Mouse (Mus musculus) lung, embryonic 14.5 days (tissue): ENCODE data around the gene Akap10. TPM values are rescaled to one million over a fixed set of nuclear protein-coding genes. Genes with fewer than 3 reads are reported as not detected.
"Not testable (repeated sequence)": the region's sequence is repeated elsewhere in the genome, so short reads cannot be mapped to it uniquely, and the experiment has no call there.

Source experiments
- ATAC-seq: fragments of 200-750 bp; cut with Nextera tagmentation; 2 replicates; pipeline ENCODE4 v1.8.0; 2017; ENCODE audit warnings: mild to moderate bottlenecking, moderate TSS enrichment, moderate library complexity; ENCODE audit not compliant: insufficient read depth
- DNase-seq: peaks from one replicate; pipeline ENCODE4 v3.0.0-alpha.2; 2015
- H3K27ac ChIP-seq: fragments of 300-500 bp; sonication (generic); 2 replicates; pipeline ENCODE4 v1.5.1; 2014; ENCODE audit warnings: low read depth, mild to moderate bottlenecking, moderate library complexity
- H3K27me3 ChIP-seq: fragments of 300-500 bp; sonication (generic); 2 replicates; pipeline ENCODE4 v1.6.1; 2014; ENCODE audit warnings: low read length, control low read depth; ENCODE audit not compliant: insufficient read depth
- H3K36me3 ChIP-seq: fragments of 300-500 bp; sonication (generic); 2 replicates; pipeline ENCODE4 v1.6.1; 2014; ENCODE audit warnings: control low read depth; ENCODE audit not compliant: insufficient read depth
- H3K4me1 ChIP-seq: fragments of 300-500 bp; sonication (generic); 2 replicates; pipeline ENCODE4 v1.6.1; 2014; ENCODE audit warnings: antibody characterized with exemption, control low read depth; ENCODE audit not compliant: insufficient read depth
- H3K4me2 ChIP-seq: fragments of 300-500 bp; sonication (generic); 2 replicates; pipeline ENCODE4 v1.6.1; 2014; ENCODE audit warnings: mild to moderate bottlenecking
- H3K4me3 ChIP-seq: fragments of 300-500 bp; sonication (generic); 2 replicates; pipeline ENCODE4 v1.5.1; 2014; ENCODE audit warnings: low read depth, low read length
- H3K9ac ChIP-seq: fragments of 300-500 bp; sonication (generic); 2 replicates; pipeline ENCODE4 v1.6.1; 2014
- H3K9me3 ChIP-seq: fragments of 300-500 bp; sonication (generic); 2 replicates; pipeline ENCODE4 v1.6.1; 2016; ENCODE audit warnings: low read depth, low read length, control low read depth
- CTCF ChIP-seq: IDR thresholded peaks from 2 replicates; pipeline ENCODE4 v1.5.1; 2016; ENCODE audit warnings: antibody characterized with exemption, low read depth
- WGBS: fragments of 180-500 bp; shearing (Covaris S2); extraction: QIAGEN DNeasy Blood & Tissue Kit; methylation state at CpG from one replicate; pipeline ENCODE4 v1.1.7; 2014; 5-methylcytosine and 5-hydroxymethylcytosine counted together
- polyA plus RNA-seq: library from polyadenylated mRNA; unstranded; fragments of >200 nt; fragmentation: Nextera tagmentation; extraction: Ambion mirVana; gene quantifications from 2 replicates; pipeline ENCODE4 v1.2.1, GENCODE M21; 2014

The Akap10 gene
- polyA plus RNA-seq, 1 experiment from 2014 or later: 20.4 TPM

DNA sequence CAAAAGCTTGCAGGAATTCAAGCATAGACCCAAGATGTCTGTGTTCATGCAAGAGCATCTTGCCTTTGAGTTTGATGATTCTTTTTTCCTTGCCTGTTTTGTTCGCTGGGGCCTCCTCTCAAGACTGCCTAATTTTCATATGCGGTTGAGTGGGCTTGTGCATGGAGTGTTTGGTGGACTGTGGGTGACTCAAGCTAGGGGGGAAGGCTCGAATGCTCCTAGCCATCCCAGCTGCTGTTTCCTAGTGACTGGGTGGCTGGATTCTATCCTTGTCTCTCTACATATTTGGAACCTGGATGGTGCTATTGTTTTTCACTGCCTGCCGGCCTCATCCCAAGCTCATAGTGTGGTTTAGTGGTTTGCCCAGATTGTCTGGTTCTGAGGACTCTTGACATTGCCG lies 34.6 kb upstream of the Akap10 start:
- H3K9me3 ChIP-seq: no peaks in the 10 kb centered on the region
- 89% methylated on average over 5 of the region's 5 CpGs for WGBS
- TF ChIP-seq CTCF: no peak
- no peak overlapping the region for H3K4me3 ChIP-seq
- DNase-seq (no peak), ATAC-seq (no peak)
- H3K27me3 ChIP-seq: no peaks in the 10 kb centered on the region
- H3K4me2 ChIP-seq: no peak overlapping the region
- H3K9ac ChIP-seq: no peak overlapping the region
- H3K36me3 ChIP-seq: no peaks in the 10 kb centered on the region
- no peaks in the 10 kb centered on the region for H3K4me1 ChIP-seq
- H3K27ac ChIP-seq: no peak overlapping the region

DNA sequence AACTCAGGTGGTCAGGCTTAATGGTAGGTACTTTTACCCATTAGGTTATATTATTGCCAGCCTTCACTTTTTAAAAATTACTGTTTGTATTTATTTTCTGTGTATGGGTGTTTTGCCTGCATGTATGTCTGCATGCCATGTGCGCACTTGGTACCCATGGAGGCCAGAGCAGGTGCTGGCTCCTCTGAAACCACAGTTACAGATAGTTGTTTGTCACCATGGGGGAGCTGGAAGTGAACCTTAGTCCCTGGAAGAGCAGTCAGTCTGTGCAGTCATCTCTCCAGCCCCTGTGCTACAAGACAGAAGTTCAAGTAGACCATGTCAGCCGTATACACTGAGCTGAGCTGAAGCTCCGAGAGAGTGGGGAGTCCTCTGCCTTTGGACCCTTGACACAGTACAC lies 33.1 kb upstream of the Akap10 start:
- H3K9me3 ChIP-seq: no peaks in the 10 kb centered on the region
- WGBS: 65% methylated on average over 3 of the region's 3 CpGs
- no peak for DNase-seq
- H3K27me3 ChIP-seq: peaks cover 7% of the 10 kb centered on the region; the same call in 1 of the 2 replicates
- H3K4me1 ChIP-seq: no peaks in the 10 kb centered on the region
- no peak overlapping the region for H3K27ac ChIP-seq
- H3K9ac ChIP-seq: no peak overlapping the region
- ATAC-seq: no peak
- no peaks in the 10 kb centered on the region for H3K36me3 ChIP-seq
- TF ChIP-seq CTCF: no peak
- no peak overlapping the region for H3K4me2 ChIP-seq
- no peak overlapping the region for H3K4me3 ChIP-seq

DNA sequence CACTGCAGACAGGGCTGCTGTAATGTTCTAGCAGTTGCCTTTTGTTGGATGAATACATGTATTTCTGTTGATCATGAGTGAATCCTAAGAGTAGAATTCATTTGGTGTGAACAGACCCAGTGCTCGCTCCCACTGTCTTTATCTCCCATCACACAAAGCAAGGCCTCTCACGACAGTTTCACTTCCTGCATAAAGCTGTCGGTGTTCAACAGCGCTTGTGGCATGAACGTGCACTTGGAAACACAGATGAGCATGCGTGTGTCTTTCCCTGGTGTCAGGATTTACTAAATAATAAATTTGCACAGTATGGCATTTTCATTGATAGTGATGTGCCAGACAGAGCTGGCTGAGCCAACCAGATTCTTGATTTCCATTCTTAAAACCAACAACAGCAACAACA lies 32.6 kb upstream of the Akap10 start:
- no peak for DNase-seq
- Histone ChIP-seq H3K27me3 (peaks cover 12% of the 10 kb centered on the region; the same call in 1 of the 2 replicates), H3K36me3 (no peaks in the 10 kb centered on the region), H3K4me1 (no peaks in the 10 kb centered on the region), H3K9ac (no peak overlapping the region), H3K4me2 (no peak overlapping the region), H3K4me3 (no peak overlapping the region), H3K9me3 (no peaks in the 10 kb centered on the region), H3K27ac (no peak overlapping the region)
- WGBS: 37% methylated on average over 6 of the region's 6 CpGs
- ATAC-seq: no peak
- TF ChIP-seq CTCF: no peak

DNA sequence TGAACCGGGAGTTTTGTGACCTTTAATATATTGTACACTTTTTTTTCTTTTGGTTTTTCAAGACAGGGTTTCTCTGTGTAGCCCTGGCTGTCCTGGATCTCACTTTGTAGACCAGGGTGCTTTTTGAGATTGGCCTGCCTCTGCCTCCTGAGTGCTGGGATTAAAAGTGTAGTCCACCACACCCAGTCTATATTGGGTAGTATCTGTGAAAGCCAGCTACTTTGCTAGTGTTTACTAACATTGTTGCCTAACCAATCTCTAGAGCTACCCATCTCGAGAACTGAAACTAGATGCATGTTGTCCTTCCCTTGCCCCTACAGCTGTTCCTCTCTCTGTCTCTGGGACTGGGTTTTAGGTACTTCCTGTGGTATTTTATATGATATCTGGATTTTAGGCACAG lies 30.0 kb upstream of the Akap10 start:
- WGBS: 68% methylated on average over 2 of the region's 2 CpGs
- Histone ChIP-seq H3K9ac (no peak overlapping the region), H3K4me3 (no peak overlapping the region), H3K36me3 (no peaks in the 10 kb centered on the region), H3K9me3 (no peaks in the 10 kb centered on the region), H3K4me2 (no peak overlapping the region), H3K4me1 (no peaks in the 10 kb centered on the region), H3K27me3 (peaks cover 21% of the 10 kb centered on the region), H3K27ac (no peak overlapping the region)
- no peak for TF ChIP-seq CTCF
- no peak for ATAC-seq
- no peak for DNase-seq

DNA sequence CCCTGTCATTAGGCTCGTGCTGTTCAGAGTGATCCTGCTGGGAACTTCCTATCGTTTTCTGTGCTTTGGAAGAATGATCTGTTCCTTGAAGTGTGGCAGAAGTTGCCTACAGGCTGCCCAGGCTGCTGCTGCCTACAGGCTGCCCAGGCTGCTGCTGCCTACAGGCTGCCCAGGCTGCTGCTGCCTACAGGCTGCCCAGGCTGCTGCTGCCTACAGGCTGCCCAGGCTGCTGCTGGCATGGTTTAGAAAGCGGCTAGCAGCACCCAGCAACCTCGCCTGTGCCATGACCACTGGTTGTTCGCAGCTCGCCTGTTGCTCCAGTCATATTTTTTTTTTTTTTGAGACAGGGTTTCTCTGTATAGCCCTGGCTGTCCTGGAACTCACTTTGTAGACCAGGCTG lies 28.7 kb upstream of the Akap10 start:
- H3K4me1 ChIP-seq, H3K27ac ChIP-seq, H3K9me3 ChIP-seq, ATAC-seq, H3K4me3 ChIP-seq, H3K9ac ChIP-seq, H3K36me3 ChIP-seq, DNase-seq, H3K4me2 ChIP-seq: not testable (repeated sequence)
- H3K27me3 ChIP-seq: peaks cover 21% of the 10 kb centered on the region
- 60% methylated on average over 6 of the region's 6 CpGs for WGBS

DNA sequence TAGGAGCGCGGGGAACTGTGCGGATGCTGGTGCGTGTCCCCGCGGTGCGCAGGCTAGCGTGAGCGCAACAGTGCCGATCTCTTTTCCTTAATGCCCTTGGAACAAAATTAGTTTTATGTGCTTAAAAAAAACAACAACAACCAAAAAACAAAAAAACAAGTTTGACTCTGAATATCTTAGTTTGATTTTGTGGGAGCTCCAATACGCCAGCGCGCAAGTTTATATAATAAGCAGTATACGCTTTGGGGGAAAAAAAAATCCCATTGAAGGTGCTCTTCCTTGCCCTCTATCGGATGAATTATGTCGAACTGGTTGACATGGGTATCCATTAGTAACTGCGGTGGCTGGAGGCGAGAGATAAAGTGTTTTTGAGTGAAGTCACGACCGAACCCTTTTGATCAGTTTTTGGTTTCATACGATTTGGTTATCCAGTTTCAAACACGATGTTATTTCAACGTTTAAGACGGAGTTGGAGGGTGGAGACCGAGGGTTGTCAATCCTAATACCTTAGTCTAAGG lies 27.3 kb upstream of the Akap10 start:
- no peaks in the 10 kb centered on the region for H3K36me3 ChIP-seq

DNA sequence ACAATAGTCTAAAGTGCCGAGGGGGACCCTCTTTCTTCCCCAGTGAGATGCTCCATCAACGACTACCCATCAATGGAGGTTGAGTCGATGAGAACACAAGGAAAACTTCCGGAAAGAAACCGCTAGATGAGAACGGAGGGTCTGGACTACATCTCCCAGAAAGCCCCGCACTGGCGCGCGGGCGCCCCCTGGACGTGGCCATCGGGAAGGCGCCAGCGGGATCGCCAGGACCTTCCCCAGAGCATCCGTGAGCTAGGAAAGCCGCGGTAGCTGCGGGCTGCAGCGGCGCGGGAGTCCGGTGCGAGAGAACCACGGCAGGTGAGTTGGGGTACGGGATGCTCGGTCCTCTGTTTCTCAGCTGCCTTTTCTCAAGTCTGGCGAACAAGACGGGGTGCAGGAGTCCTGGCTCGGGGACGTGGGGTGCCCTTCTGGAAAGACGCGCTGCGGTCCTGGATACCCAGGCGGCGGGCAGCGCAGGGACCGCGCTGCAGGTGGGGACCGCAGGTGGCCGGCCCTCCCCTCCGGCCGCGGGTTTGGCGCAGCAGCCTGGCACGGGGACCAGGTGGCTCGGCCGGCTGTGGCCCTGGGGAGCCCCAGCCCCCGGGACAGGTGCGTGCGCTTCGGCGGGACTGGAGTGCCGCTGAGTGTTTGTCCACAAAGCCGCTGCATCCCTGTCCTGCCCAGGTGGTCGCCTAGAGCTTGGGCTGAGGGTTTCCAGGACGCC lies 26.7 kb upstream of the Akap10 start, which contains the start of gene Specc1:
TSS of gene Specc1 (plus strand) at position 192 of the 724 bp plus-strand sequence.
- Histone ChIP-seq H3K9me3 (no peaks in the 10 kb centered on the region), H3K4me3 (peak within 1 kb of the TSS; percentile 58), H3K27me3 (peaks cover 21% of the 10 kb centered on the region), H3K27ac (no peak within 1 kb of the TSS), H3K4me1 (no peaks in the 10 kb centered on the region), H3K4me2 (peak within 1 kb of the TSS; percentile 99), H3K36me3 (no peaks in the 10 kb centered on the region), H3K9ac (peak within 1 kb of the TSS; percentile 38)
- under 1% methylated on average over 58 of the region's 58 CpGs for WGBS
- peak; percentile 94 for TF ChIP-seq CTCF
- DNase-seq: peak; percentile 94
- peak; percentile 93 for ATAC-seq

More for the DNA sequence above, 27.3 kb upstream of the Akap10 start:
- Histone ChIP-seq H3K4me1 (no peaks in the 10 kb centered on the region), H3K4me2 (peak overlapping the region; percentile 99), H3K9me3 (no peaks in the 10 kb centered on the region), H3K9ac (peak overlapping the region; percentile 38; the same call in 1 of the 2 replicates), H3K27me3 (peaks cover 21% of the 10 kb centered on the region), H3K4me3 (peak overlapping the region; percentile 58), H3K27ac (no peak overlapping the region; the same call in 1 of the 2 replicates)
- no peak; the same call in 1 of the 2 replicates for TF ChIP-seq CTCF
- no peak for ATAC-seq
- WGBS: 3% methylated on average over 25 of the region's 25 CpGs
- peak; percentile 30 for DNase-seq
